Mouse (Mus musculus) bone marrow macrophage, adult 2 months (primary cell): ENCODE results near the gene Vamp3. TPM values are rescaled to one million over a fixed set of nuclear protein-coding genes. Genes with fewer than 3 reads are reported as not detected.
A peak's percentile ranks its signal among the peaks of the same experiment; 100 is the strongest.

Source experiments
- H3K27ac ChIP-seq: 2 replicates; pipeline ENCODE4 v1.5.1; 2012; ENCODE audit warnings: low read depth, low read length; ENCODE audit not compliant: insufficient read depth
- H3K4me1 ChIP-seq: 2 replicates; pipeline ENCODE4 v1.6.1; 2012; ENCODE audit warnings: low read length; ENCODE audit not compliant: control insufficient read depth, insufficient read depth
- H3K4me3 ChIP-seq: 2 replicates; pipeline ENCODE4 v1.5.1; 2012; ENCODE audit warnings: mild to moderate bottlenecking, low read length, moderate library complexity; ENCODE audit not compliant: insufficient read depth
- CTCF ChIP-seq: IDR thresholded peaks from 2 replicates; pipeline ENCODE4 v1.5.1; 2012; ENCODE audit warnings: low read depth, mild to moderate bottlenecking, low read length, moderate library complexity
- POLR2A ChIP-seq: IDR thresholded peaks from 2 replicates; pipeline ENCODE4 v1.6.1; 2012; ENCODE audit warnings: mild to moderate bottlenecking, low read depth, low read length, borderline replicate concordance
- polyA plus RNA-seq: library from polyadenylated mRNA; stranded (reverse); fragments of >200 nt; gene quantifications from 2 replicates; pipeline ENCODE4 v1.2.4, GENCODE M21; 2012; ENCODE audit not compliant: missing spikeins, insufficient read depth, insufficient read length

Gene Vamp3
- polyA plus RNA-seq, 1 experiment, result 110 TPM

DNA sequence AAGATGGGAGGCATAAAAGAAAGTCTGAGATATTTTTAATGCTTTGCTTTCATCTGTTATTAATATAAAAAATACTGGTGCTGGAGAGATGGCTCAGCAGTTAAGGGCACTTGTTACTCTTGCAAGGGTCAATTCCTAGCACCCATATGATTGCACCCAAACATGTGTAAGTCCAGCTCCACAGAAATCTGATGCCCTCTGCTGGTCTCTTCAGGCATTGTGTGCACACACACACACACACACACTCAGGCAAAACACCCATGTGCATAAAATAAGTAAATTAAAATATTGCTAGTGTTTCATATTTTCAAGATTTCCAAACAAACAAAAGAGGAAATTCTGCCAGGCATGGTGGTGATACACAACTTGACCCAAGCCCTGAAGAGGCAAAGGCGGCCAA lies 29.6 kb upstream of the Vamp3 start:
- TF ChIP-seq POLR2A, result no peak
- TF ChIP-seq CTCF, result no peak
- no peak overlapping the region for H3K27ac ChIP-seq
- H3K4me1 ChIP-seq, result no peaks in the 10 kb centered on the region
- H3K4me3 ChIP-seq, result no peak overlapping the region

DNA sequence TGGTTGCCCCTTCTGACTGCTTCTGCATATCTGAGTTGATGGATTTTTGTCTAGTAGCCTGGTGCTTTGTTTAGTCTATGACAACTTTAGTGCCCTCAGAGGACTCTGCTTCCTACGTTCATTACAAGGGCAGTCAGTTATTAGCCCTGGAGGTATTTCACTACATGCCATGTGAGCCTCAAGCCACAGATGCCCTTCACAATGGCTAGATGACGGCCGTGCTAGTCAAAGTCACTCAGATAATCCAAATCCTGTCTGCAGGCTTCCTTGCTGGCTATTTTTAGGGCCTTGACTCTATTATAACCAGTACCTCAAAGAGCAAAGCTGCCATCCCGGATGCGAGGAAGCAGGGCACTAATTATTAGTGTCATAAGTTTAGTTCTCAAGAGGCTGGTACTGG lies 25.3 kb upstream of the Vamp3 start:
- no peaks in the 10 kb centered on the region for H3K4me1 ChIP-seq
- TF ChIP-seq POLR2A, result no peak
- TF ChIP-seq CTCF, result no peak
- H3K27ac ChIP-seq, result no peak overlapping the region
- H3K4me3 ChIP-seq, result no peak overlapping the region

DNA sequence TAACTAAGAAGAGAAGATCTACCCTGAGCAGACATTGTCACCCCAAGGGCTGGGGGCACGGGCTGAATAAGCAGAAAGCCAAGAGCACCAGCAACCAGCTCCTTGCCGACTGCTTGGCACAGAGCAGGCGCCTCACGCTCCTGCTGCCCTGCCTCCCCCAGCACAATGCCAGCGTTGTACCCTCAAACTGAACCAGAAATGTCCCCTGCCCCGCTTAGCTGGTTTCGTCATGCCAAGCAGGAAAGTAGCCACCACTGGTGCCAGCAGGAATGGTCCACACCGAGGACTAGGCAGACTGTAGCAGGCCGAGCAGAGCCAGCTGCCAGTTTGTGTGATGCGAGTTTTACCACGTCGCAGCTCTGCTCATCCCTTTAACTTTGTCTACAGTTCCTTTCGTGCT lies 24.2 kb upstream of the Vamp3 start:
- TF ChIP-seq POLR2A, result no peak
- TF ChIP-seq CTCF, result no peak
- Histone ChIP-seq H3K4me1 (no peaks in the 10 kb centered on the region), H3K4me3 (no peak overlapping the region), H3K27ac (no peak overlapping the region)

DNA sequence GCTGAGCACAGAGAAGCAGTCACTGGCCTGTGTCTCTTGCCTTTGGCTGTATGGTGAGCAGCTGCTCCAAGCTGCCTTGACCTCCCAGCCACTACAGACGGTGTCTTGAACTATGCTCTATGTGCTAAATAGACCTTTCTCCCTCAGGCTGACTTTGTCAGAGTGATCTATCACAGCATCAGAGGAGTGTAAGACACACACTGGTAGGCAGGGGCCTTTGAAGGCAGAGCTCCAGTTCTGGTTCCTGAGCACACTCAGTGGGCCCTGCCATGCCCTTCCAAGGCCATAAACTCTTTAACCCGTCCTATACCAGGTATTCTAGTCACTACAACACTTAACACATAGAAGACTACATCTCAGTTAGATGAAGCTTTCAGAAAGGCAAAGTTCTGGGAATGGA lies 23.6 kb upstream of the Vamp3 start:
- Histone ChIP-seq H3K4me1 (no peaks in the 10 kb centered on the region), H3K27ac (no peak overlapping the region), H3K4me3 (no peak overlapping the region)
- TF ChIP-seq CTCF (no peak), POLR2A (no peak)

DNA sequence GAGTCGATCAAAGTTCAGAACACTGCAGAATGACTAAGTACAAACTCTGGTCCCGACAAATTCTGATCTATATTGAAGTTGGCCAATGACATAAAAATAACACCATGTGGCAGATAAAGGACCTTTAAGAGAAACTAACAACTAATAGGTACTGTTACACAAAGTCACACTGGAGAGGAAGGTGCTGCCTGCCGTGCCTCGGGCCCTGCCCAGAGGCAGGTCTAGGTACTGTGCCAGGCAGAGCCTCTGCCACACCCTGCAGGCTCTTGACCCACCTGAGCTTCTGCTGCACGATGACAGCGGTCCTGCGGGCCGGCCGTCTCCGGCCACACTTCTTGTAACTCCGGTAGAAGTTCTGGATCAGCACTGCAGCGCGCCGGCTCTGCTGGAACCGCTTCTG lies 17.1 kb upstream of the Vamp3 start:
- peaks cover 16% of the 10 kb centered on the region for H3K4me1 ChIP-seq

DNA sequence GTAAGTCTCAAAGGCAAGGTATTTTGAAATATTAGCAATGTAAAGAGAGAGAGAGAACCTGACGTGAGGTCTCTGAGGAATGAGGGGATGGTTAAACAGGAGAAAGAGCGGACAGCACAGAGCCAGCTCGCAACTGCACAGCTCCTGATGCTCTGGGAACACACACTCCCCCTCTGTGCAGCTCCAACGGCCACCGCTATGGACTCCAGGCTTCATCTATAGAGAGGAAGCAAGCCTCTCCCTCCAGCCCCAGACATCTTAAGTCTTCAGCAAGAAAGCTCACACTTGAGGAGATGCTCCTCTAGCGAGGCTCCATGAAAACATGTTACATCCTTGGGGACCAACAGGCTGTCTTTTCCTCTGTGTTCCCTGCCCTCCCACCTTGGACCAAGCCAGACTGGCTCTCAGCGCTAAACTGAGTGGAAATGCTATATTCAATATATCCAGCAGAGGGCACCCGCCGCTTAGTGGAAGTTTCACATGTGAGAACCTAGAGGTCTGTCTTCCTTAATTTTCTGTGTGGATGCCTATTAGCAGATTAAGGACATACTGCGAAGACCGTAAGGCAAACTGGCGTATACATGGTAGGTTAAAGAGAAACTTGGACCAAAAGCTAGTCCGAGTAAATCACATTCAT lies 15.5 kb upstream of the Vamp3 start:
- Histone ChIP-seq H3K4me1 (peaks cover 24% of the 10 kb centered on the region), H3K4me3 (no peak overlapping the region), H3K27ac (no peak overlapping the region)
- TF ChIP-seq POLR2A, result no peak
- no peak for TF ChIP-seq CTCF

More for the DNA sequence above, 17.1 kb upstream of the Vamp3 start:
- no peak for TF ChIP-seq POLR2A
- no peak for TF ChIP-seq CTCF
- H3K4me3 ChIP-seq, result no peak overlapping the region
- H3K27ac ChIP-seq, result no peak overlapping the region

DNA sequence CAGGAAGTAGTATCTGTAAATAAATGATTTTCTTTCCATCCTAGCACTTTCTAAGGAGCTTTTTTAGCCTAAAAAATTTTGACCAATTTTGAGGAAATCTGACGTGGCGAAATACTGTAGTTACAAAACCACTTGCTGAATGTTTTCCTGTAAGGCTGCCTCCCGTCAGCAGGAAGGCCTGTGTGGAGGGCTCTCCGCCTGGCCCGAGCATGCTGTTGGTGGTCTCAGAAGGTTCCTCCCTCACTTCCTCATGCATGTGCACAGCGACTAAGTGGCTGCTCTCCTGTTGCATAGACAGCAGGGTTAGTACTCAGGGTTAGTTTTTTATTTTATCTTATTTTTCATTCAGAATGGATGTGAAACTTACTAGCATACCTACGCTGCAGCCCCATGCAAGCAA lies 13.2 kb upstream of the Vamp3 start:
- Histone ChIP-seq H3K4me3 (no peak overlapping the region), H3K27ac (peak overlapping the region; percentile 63), H3K4me1 (peaks cover 24% of the 10 kb centered on the region)
- no peak for TF ChIP-seq CTCF
- no peak for TF ChIP-seq POLR2A

DNA sequence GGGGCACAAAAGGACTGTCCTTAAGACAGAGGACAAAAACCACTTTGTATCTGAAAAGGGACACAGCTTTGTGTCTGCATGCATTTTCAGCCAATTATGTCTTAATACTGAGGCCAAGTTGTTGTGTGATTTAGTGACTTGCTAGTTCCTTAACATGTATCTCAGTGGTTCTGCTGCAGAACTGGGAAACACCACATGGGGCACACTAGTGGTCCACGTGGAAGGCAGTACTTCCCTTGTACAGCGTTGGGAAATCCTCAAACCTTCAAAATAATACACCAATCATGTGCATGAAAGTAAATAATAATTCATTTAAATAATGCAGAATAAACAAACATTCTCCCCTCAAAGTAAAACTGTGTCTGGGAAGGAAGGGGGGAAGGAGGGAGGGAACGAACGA lies 11.0 kb upstream of the Vamp3 start:
- Histone ChIP-seq H3K27ac (no peak overlapping the region), H3K4me1 (peaks cover 24% of the 10 kb centered on the region), H3K4me3 (no peak overlapping the region)
- TF ChIP-seq CTCF, result no peak
- no peak for TF ChIP-seq POLR2A

DNA sequence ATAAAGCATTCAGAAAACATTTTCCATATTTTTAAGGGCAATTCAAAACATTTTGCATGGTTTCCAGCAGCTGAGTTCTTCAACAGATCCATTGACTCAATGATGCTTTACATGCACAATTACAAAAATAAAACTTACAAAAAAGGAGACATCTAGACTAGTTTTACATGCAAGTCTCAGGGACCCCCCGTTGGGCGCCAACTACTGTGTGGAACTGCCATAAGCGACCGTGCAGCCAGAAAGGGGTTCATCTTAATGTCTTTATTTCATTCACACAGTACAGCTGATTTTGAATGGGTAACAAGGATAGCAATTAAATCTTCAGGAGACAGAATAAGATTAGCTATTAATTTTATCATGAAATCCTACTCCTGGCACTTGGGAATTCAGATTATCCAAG lies 1.8 kb upstream of the Vamp3 start:
- Histone ChIP-seq H3K27ac (no peak overlapping the region), H3K4me1 (peaks cover 8% of the 10 kb centered on the region; the same call in 1 of the 2 replicates), H3K4me3 (no peak overlapping the region)
- TF ChIP-seq POLR2A (no peak), CTCF (no peak)

DNA sequence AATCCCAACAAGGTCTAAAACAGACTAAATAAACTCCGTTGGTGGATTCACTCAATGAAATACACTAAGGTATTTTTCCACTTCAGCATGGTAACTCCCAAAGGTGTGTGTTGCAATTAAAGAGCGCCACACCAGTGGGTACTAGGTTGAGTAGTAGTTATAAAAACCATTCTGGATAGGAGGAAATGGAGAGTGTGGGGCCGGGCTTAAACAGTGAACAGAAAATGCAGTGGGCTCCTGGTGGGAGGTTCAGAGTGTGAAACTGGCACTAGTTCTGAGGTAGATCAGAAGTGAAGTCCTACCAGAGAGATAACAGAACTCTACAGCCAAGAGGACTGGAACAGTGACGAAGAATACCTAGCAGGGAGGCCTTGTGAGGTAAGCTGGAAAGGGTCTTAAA lies 871 bp upstream of the Vamp3 start:
- TF ChIP-seq POLR2A (no peak), CTCF (no peak)
- Histone ChIP-seq H3K4me3 (peak overlapping the region; percentile 73), H3K27ac (peak overlapping the region; percentile 74), H3K4me1 (peaks cover 8% of the 10 kb centered on the region)

DNA sequence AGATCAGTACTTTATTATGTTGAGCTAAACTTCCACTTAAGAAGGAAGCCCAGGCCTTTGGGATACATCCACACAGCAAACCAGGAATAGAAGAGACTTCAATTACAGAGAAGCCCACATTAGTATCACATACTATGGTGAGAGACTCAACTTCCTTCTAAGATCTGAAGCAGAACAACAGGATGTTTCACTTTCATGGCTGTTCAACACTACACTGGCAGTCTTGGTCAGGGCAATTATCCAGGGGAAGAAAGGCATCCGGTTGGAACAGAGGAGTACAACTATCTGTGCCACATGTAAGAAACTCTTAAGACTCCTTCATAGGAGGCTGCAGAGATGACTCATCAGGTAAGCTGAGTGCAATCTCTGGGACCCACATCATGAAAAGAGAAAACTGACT lies 6.6 kb downstream of the Vamp3 start:
- TF ChIP-seq POLR2A, result no peak
- TF ChIP-seq CTCF, result no peak
- Histone ChIP-seq H3K27ac (no peak overlapping the region; the same call in 1 of the 2 replicates), H3K4me1 (peaks cover 18% of the 10 kb centered on the region), H3K4me3 (no peak overlapping the region)
